8 mouse cellular contexts compared by ENCODE assay signal in genomic region chr7:45833148-45833790, GRCm38 (mm10). TPM values are rescaled to one million over a fixed set of nuclear protein-coding genes. Genes with fewer than 3 reads are reported as not detected.
DNase-seq lines count a peak whose midpoint lies in the region; ATAC-seq and TF ChIP-seq lines count a peak whose summit lies in the region.
"Had no signal": no experiment of that assay in that cellular context is flagged by ENCODE, and none has a peak within 500 bp of the region (broad histone marks: within the 10 kb centered on the region; RNA-seq: fewer than 3 reads in every experiment).

No protein-coding gene starts in this region.

- H3K36me3 ChIP-seq in lung, embryonic 16.5 days (ENCODE audit: control insufficient read depth, insufficient read depth, low read length) = peaks cover 3% of the 10 kb centered on the region
- H3K36me3 ChIP-seq in forebrain, embryonic 10.5 days (replicated peaks) = peaks cover 17% of the 10 kb centered on the region
- H3K36me3 ChIP-seq in intestine, postnatal 0 days (ENCODE audit: control insufficient read depth, insufficient read depth) = peaks cover 8% of the 10 kb centered on the region; the same call in 1 of the 2 replicates
- peaks cover 21% of the 10 kb centered on the region; the same call in 1 of the 2 replicates for H3K36me3 ChIP-seq in midbrain, postnatal 0 days (ENCODE audit: insufficient read depth, low read length)

- under 1% methylated on average over 58 of the region's 86 CpGs for whole genome bisulfite sequencing in lung, embryonic 16.5 days
- WGBS in lung, adult 2 months = 2% methylated on average over 80 of the region's 86 CpGs
- WGBS in forebrain, embryonic 10.5 days = 2% methylated on average over 86 of the region's 86 CpGs
- 0% methylated on average over 84 of the region's 86 CpGs for WGBS in intestine, postnatal 0 days
- 5% methylated on average over 76 of the region's 86 CpGs for WGBS in midbrain, postnatal 0 days

- TF ChIP-seq CTCF in lung, adult 2 months (IDR thresholded peaks at IDR 0.05; ENCODE audit: insufficient read depth, low read length) = no peak
- TF ChIP-seq CTCF in intestine, postnatal 0 days (IDR thresholded peaks at IDR 0.05; ENCODE audit: low read depth) = no peak
- TF ChIP-seq CTCF in midbrain, postnatal 0 days (IDR thresholded peaks at IDR 0.05) = no peak

- H3K27ac ChIP-seq in lung, embryonic 16.5 days (ENCODE audit: low read length) = no peak overlapping the region
- peak overlapping the region; percentile 20; the same call in 1 of the 2 replicates for H3K27ac ChIP-seq in forebrain, embryonic 10.5 days
- no peak overlapping the region for H3K27ac ChIP-seq in intestine, postnatal 0 days (ENCODE audit: low read depth, low read length)
- H3K27ac ChIP-seq in midbrain, postnatal 0 days (ENCODE audit: low read depth, low read length) = no peak overlapping the region

- peaks cover 44% of the 10 kb centered on the region for H3K27me3 ChIP-seq in lung, embryonic 16.5 days (ENCODE audit: control insufficient read depth, insufficient read depth, low read depth, low read length)
- H3K27me3 ChIP-seq in forebrain, embryonic 10.5 days (ENCODE audit: poor library complexity, severe bottlenecking) = peaks cover 71% of the 10 kb centered on the region
- H3K27me3 ChIP-seq in intestine, postnatal 0 days (replicated peaks; ENCODE audit: control insufficient read depth, insufficient read depth, low read length) = peaks cover 37% of the 10 kb centered on the region
- peaks cover 28% of the 10 kb centered on the region for H3K27me3 ChIP-seq in midbrain, postnatal 0 days (ENCODE audit: insufficient read depth, low read length)

- DNase-seq in lung, adult 2 months = no peak
- no peak for DNase-seq in forebrain, embryonic 10.5 days (ENCODE audit: extremely low spot score, low spot score)
- DNase-seq in midbrain, postnatal 0 days (ENCODE audit: low spot score) = no peak
- DNase-seq in thymus, postnatal 36 days = no peak
- no peak for DNase-seq in cerebellum, adult 18-20 months

- H3K9me3 ChIP-seq in lung, embryonic 16.5 days (ENCODE audit: control insufficient read depth, low read length) = no peaks in the 10 kb centered on the region
- H3K9me3 ChIP-seq in forebrain, embryonic 10.5 days = no peaks in the 10 kb centered on the region
- H3K9me3 ChIP-seq in intestine, postnatal 0 days (ENCODE audit: control insufficient read depth) = no peaks in the 10 kb centered on the region
- H3K9me3 ChIP-seq in midbrain, postnatal 0 days (ENCODE audit: low read length) = no peaks in the 10 kb centered on the region

- peak overlapping the region; percentile 62 for H3K9ac ChIP-seq in lung, embryonic 16.5 days (ENCODE audit: low read length)
- H3K9ac ChIP-seq in intestine, postnatal 0 days (ENCODE audit: low read depth, low read length) = 0 out of 2 replicates have a peak overlapping the region, but pooled peaks have one; percentile 1
- peak overlapping the region; percentile 39; the same call in 1 of the 2 replicates for H3K9ac ChIP-seq in midbrain, postnatal 0 days (replicated peaks; ENCODE audit: low read length, poor library complexity, severe bottlenecking)

- H3K4me1 ChIP-seq in lung, embryonic 16.5 days (replicated peaks; ENCODE audit: control insufficient read depth, insufficient read depth, low read length) = peaks cover 23% of the 10 kb centered on the region
- H3K4me1 ChIP-seq in lung, adult 2 months (ENCODE audit: control insufficient read depth, insufficient read depth, low read length) = peaks cover 4% of the 10 kb centered on the region; the same call in 1 of the 2 replicates
- H3K4me1 ChIP-seq in forebrain, embryonic 10.5 days = peaks cover 46% of the 10 kb centered on the region
- H3K4me1 ChIP-seq in intestine, postnatal 0 days (replicated peaks; ENCODE audit: control insufficient read depth, insufficient read depth, low read length) = no peaks in the 10 kb centered on the region; the same call in 1 of the 2 replicates
- H3K4me1 ChIP-seq in midbrain, postnatal 0 days (ENCODE audit: insufficient read depth, low read length) = peaks cover 3% of the 10 kb centered on the region; the same call in 1 of the 2 replicates

- peak overlapping the region; percentile 52 for H3K4me3 ChIP-seq in lung, embryonic 16.5 days (ENCODE audit: low read length)
- no peak overlapping the region for H3K4me3 ChIP-seq in lung, adult 2 months (replicated peaks; ENCODE audit: extremely low read depth, low read depth, low read length)
- H3K4me3 ChIP-seq in forebrain, embryonic 10.5 days = peak overlapping the region; percentile 45
- H3K4me3 ChIP-seq in intestine, postnatal 0 days (ENCODE audit: low read depth, low read length) = peak overlapping the region; percentile 46
- peak overlapping the region; percentile 25 for H3K4me3 ChIP-seq in midbrain, postnatal 0 days (ENCODE audit: low read depth, low read length)

- peak; percentile 28; the same call in 1 of the 2 replicates for ATAC-seq in lung, embryonic 16.5 days (ENCODE audit: low read depth)
- no peak for ATAC-seq in intestine, postnatal 0 days
- ATAC-seq in midbrain, postnatal 0 days (ENCODE audit: low FRiP score) = no peak

- no peak for TF ChIP-seq POLR2A in lung, adult 2 months (IDR thresholded peaks at IDR 0.05; ENCODE audit: borderline replicate concordance, extremely low read depth, low read depth, low read length)

- peak overlapping the region; percentile 70 for H3K4me2 ChIP-seq in lung, embryonic 16.5 days (ENCODE audit: low read depth, low read length)
- H3K4me2 ChIP-seq in intestine, postnatal 0 days (replicated peaks; ENCODE audit: low read depth) = peak overlapping the region; percentile 74
- peak overlapping the region; percentile 36 for H3K4me2 ChIP-seq in midbrain, postnatal 0 days (ENCODE audit: low read depth, low read length, poor library complexity, severe bottlenecking)

RNA-seq across cellular contexts. Expression of gene Grwd1, which starts 2.5 kb away (rescaled TPM):
- polyA plus RNA-seq in lung, embryonic 16.5 days (2015; fragmentation: Nextera tagmentation; extraction: Ambion mirVana) = 50.0 and 51.4 TPM in 2 replicates
- 7.9 and 11.8 TPM in 2 replicates for polyA plus RNA-seq in lung, adult 2 months (2012; rRNA removed)
- polyA plus RNA-seq in forebrain, embryonic 10.5 days (2016; fragmentation: Nextera tagmentation; extraction: Ambion mirVana) = 132 and 137 TPM in 2 replicates
- polyA plus RNA-seq in intestine, postnatal 0 days (2015; fragmentation: Nextera tagmentation; extraction: Ambion mirVana) = 16.4 and 16.6 TPM in 2 replicates
- total RNA-seq in midbrain, postnatal 0 days (2014; rRNA removed) = 31.3 and 34.2 TPM in 2 replicates
- polyA plus RNA-seq in midbrain, postnatal 0 days (2015; fragmentation: Nextera tagmentation; extraction: Ambion mirVana) = 48.7 and 52.9 TPM in 2 replicates

RNA-seq across cellular contexts. Expression of gene Kcnj14, which starts 8.7 kb away (rescaled TPM):
- polyA plus RNA-seq in lung, embryonic 16.5 days (2015; fragmentation: Nextera tagmentation; extraction: Ambion mirVana) = 0.68 and 1.3 TPM in 2 replicates
- 0.43 and 0.49 TPM in 2 replicates for polyA plus RNA-seq in lung, adult 2 months (2012; rRNA removed)
- polyA plus RNA-seq in forebrain, embryonic 10.5 days (2016; fragmentation: Nextera tagmentation; extraction: Ambion mirVana) = 0.76 and 0.78 TPM in 2 replicates
- polyA plus RNA-seq in intestine, postnatal 0 days (2015; fragmentation: Nextera tagmentation; extraction: Ambion mirVana) = 0.10 and 0.27 TPM in 2 replicates
- 0.71 and 2.1 TPM in 2 replicates for total RNA-seq in midbrain, postnatal 0 days (2014; rRNA removed)
- 1.5 TPM in 2 replicates for polyA plus RNA-seq in midbrain, postnatal 0 days (2015; fragmentation: Nextera tagmentation; extraction: Ambion mirVana)
- polyA plus RNA-seq: spleen, adult 2 months had no signal

RNA-seq across cellular contexts. Expression of gene Cyth2, which starts 18.9 kb away (rescaled TPM):
- 108 and 112 TPM in 2 replicates for polyA plus RNA-seq in lung, embryonic 16.5 days (2015; fragmentation: Nextera tagmentation; extraction: Ambion mirVana)
- polyA plus RNA-seq in lung, adult 2 months (2012; rRNA removed) = 42.6 and 57.7 TPM in 2 replicates
- polyA plus RNA-seq in forebrain, embryonic 10.5 days (2016; fragmentation: Nextera tagmentation; extraction: Ambion mirVana) = 132 and 136 TPM in 2 replicates
- polyA plus RNA-seq in intestine, postnatal 0 days (2015; fragmentation: Nextera tagmentation; extraction: Ambion mirVana) = 61.9 and 66.4 TPM in 2 replicates
- total RNA-seq in midbrain, postnatal 0 days (2014; rRNA removed) = 210 and 223 TPM in 2 replicates
- polyA plus RNA-seq in midbrain, postnatal 0 days (2015; fragmentation: Nextera tagmentation; extraction: Ambion mirVana) = 219 and 236 TPM in 2 replicates

RNA-seq across cellular contexts. Expression of gene Kdelr1, which starts 39.3 kb away (rescaled TPM):
- 76.6 and 76.7 TPM in 2 replicates for polyA plus RNA-seq in lung, embryonic 16.5 days (2015; fragmentation: Nextera tagmentation; extraction: Ambion mirVana)
- 178 and 208 TPM in 2 replicates for polyA plus RNA-seq in lung, adult 2 months (2012; rRNA removed)
- 34.1 and 37.0 TPM in 2 replicates for polyA plus RNA-seq in forebrain, embryonic 10.5 days (2016; fragmentation: Nextera tagmentation; extraction: Ambion mirVana)
- 99.6 and 107 TPM in 2 replicates for polyA plus RNA-seq in intestine, postnatal 0 days (2015; fragmentation: Nextera tagmentation; extraction: Ambion mirVana)
- 170 and 207 TPM in 2 replicates for total RNA-seq in midbrain, postnatal 0 days (2014; rRNA removed)
- 52.0 and 54.8 TPM in 2 replicates for polyA plus RNA-seq in midbrain, postnatal 0 days (2015; fragmentation: Nextera tagmentation; extraction: Ambion mirVana)

RNA-seq across cellular contexts. Expression of gene Grin2d, which starts 44.9 kb away (rescaled TPM):
- polyA plus RNA-seq in lung, embryonic 16.5 days (2015; fragmentation: Nextera tagmentation; extraction: Ambion mirVana) = 0.34 and 0.40 TPM in 2 replicates
- polyA plus RNA-seq in lung, adult 2 months (2012; rRNA removed) = 2.5 and 3.5 TPM in 2 replicates
- 0.09 TPM in 2 replicates for polyA plus RNA-seq in forebrain, embryonic 10.5 days (2016; fragmentation: Nextera tagmentation; extraction: Ambion mirVana)
- polyA plus RNA-seq in intestine, postnatal 0 days (2015; fragmentation: Nextera tagmentation; extraction: Ambion mirVana) = 0.66 and 1.1 TPM in 2 replicates
- 51.6 and 51.7 TPM in 2 replicates for total RNA-seq in midbrain, postnatal 0 days (2014; rRNA removed)
- polyA plus RNA-seq in midbrain, postnatal 0 days (2015; fragmentation: Nextera tagmentation; extraction: Ambion mirVana) = 5.4 and 6.6 TPM in 2 replicates

Comparison
In these comparisons a context has a peak if more than half of its experiments do, and no peak if none do; other contexts are left out.
1. H3K9ac ChIP-seq: peak in every context shown above with its lines; median percentile 62 in lung, embryonic 16.5 days; 39 in midbrain, postnatal 0 days; 1 in intestine, postnatal 0 days.